Mouse (Mus musculus): ENCODE measurements around the gene Tango6.

Tango6 gene

DNA sequence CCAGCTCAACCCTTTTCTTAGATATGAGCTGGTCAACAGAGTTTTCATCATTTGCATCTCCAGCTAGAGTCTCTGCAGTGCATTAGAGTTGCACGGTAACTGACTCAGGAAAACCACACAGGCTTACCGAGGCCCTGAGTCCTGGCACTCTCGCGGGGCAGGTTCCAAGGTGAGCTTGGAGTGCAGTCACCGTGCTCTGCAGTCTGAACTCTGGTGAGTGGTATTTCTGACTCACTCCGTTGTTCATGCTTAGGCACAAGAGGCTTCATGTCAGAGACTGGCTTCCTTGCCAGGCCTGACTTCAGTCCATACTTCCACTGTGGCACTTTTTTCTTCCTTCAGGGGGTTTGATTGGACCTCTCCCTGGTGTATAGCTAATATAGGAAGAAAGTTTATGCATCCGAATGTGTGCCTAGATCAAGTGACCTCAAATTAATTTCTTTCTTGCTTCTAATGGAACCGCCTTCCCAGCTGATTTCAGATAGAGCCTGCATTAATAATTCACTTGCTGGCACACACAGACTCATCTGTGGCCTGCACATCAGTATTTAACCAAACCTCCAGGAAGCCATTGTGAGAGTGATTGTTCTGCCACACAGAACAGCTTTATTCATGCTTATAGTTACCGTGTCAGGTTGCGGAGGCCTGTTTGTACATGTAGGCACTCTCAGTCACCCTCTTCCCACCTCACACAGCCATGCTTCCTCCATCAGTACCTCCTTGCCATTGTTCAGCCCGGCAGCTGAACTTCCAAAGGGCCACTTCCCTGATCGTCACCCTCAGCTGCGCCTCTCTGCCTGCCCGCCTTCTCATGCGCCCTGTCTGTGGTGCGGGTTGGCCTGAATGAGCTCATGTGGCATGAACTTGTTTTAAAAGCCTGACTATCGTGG, 136.0 kb downstream of the Tango6 start:
- no peak for DNase-seq (ENCODE audit: low spot score)

DNA sequence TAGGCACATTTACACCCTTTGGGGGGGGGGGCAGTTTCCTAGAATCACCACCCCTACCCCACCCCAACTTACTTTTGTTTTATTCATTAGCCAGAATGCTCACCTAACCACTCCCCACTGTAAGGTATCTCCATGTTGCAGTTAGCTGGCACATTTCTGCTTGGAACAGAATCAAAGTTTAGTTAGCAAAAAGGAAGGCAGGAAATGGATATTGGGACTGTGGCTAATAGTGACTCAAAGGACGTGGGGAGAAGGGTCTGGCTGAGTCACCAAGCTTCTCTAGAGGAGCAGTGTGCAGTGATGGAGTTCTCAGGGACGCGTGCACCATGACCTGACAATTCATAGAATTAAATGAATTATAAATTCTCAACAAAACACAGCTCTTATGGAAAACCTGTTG, 136.7 kb downstream of the Tango6 start:
- no peak for DNase-seq (ENCODE audit: low spot score)

DNA sequence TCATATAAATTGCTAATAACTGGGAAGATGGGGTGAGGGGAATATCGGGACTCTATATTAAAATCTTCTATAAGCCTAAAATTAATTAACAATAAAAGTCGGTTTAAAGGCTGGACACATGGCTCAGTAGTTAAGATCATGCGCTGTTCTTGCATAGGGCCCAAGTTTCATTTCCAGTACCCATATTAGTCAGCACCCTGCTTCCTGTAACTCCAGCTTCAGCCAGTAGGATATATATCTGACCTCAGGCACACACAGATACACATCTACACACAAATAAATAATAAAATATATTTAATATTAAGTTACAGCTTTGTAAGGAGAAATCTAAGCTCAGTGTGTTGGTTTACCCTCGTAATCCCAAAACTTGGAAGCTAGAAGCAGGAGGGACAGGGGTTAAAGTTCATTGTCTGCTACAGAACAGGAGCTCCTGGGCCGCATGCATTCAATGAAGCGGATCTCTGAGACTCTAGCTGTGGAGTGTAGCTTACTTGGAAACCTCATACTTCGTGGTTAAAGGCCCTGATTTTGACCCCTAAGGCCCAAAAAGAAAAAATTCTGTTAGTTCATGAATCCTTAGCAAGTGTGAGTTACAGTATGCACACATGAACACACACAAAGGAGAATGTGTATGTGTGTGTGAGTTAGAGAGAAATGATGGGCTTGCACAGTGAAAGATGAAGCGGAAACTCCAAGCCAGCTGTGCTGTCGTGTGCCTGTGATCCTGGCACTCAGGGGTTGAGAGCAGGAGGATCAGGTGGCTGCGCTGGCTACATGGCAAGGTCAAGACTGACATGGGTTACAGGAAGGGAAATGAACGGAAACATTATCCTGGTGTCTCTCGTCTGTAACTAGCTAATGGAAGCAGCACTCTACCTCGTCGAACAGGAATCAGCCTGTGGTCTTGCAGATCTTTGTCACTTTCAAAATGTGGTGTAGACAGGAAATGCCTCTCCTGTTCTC, 138.0 kb downstream of the Tango6 start:
- DNase-seq (ENCODE audit: low spot score): peak; percentile 19

- DNase-seq (ENCODE audit: low spot score): no peak
These were observed 146.1 kb downstream of the Tango6 start for GRCm38 (mm10) chr8:106828921-106829320.

DNA sequence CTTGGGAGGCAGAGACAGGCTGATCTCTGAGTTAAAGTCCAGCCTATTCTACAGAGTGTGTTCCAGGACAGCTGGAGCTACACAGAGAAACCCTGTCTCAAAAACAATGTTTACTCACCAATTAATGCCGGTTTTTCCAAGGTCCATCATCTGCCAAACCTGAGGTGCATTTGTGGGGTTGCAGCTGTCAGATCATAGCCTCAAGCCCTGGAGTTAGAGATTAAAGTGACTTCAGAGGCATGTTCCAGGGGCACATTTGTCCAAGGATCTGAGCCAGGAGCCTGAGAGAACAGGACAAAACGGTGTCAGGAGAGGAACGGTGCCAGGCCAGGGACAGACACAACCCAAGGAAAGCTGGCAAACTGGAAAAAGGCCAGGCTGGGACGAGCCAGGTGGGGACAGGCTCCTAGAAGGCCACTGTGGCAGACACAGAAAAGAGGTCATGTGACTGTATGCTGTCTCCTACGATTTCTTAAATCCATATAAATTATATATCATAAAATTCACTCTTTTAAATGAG, 146.7 kb downstream of the Tango6 start:
- no peak for DNase-seq (ENCODE audit: low spot score)

DNA sequence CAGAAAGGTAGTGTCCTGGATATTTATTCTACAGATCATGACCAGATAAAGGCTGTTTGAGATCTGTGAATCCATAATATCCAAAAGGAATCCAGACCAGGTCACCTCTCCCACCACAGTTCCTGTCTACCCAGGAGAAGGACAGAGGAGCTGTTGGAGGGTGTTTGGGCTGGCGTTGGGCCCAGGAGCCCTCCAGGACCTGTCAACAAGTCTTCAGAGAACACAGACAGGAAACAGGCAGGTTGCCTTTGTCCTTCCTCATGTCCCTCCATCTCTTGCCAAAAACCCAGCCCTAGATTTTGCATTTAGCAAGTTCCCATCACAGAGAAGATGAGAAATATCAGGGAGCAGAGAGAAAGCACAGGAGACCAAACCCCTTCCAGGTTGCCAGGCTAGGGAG, 152.0 kb downstream of the Tango6 start:
- DNase-seq (ENCODE audit: low spot score): no peak

DNA sequence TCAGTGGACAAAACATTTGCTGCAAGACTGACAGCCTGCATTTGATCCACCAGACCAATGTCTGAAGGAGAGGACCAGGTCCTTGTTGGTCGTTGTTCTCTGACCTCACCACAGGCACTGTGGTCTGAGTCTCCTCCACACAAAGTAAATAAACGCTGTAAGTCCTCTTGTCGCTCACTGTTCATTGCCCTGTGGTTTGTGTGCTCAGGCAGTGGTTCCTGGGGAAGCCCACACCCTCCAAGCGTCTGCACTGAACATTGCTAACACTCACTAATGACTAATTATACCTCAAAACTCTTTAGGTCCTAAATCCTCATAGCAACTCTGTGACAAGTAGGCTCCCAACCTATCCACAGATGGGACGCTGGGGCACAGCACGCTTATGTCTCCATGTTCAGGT, 153.7 kb downstream of the Tango6 start:
- DNase-seq (ENCODE audit: low spot score): no peak

DNA sequence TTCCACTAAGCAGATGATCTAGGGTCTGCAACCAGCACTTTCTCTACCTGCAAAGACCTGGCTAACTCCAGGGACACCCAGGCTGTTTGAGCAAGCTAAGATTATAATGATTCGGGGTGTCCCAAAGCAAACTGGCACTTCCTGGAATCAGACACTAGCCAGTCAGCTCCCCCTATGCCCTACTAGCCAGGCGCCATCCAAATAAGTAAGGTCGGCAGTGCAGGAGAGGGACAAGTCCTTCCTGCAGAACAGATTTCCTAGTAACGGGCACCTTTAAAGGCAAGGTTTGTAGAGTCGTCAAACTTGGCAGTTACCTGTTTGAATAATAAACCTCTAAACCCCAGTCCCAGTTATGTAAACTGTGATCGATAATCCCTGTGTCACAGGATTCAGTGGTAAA, 155.9 kb downstream of the Tango6 start:
- no peak for DNase-seq (ENCODE audit: low spot score)

DNA sequence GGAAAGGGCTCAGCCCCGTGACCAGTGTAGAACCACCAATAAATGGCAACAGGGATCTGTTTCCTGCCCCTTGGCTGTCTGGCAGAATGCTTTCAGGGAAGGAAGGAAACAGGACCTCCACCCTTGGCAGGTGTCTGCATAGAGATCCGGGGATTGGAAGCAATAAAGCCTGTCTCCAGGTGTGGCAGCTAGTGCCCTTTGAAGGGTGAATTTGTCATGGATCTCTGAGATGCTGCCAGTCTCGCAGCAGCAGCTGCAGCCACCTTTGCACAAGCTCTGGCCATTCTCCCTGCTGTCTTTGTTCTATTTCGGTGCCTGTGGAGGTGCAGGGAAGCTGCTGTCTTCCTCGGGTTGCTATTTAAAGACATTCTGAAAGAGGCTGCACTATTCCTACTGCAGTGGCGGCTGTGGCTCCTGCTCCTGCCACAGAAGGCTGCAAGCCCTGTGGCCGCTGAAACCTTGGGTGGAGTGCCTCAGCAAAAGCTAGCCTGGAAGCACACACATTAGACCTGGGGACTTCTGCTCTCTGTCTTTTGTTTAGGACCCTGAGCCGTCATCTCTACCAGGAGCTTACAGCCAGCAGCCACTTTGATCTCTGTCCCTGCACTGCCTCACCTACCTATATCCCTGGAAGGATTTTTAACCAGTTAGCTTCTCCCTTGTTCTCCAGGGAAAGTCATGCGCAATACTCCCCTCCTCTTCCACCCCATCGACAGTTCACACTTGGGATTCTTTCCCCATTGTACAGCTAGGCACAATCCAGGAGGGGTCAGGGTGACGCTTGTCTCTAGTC, 156.5 kb downstream of the Tango6 start:
- DNase-seq (ENCODE audit: low spot score): no peak

GRCm38 (mm10) chr8:106850034-106850433, 167.2 kb downstream of the Tango6 start:
- no peak for DNase-seq (ENCODE audit: low spot score)

GRCm38 (mm10) chr8:106854534-106855241, 171.8 kb downstream of the Tango6 start:
- DNase-seq (ENCODE audit: low spot score): no peak

DNA sequence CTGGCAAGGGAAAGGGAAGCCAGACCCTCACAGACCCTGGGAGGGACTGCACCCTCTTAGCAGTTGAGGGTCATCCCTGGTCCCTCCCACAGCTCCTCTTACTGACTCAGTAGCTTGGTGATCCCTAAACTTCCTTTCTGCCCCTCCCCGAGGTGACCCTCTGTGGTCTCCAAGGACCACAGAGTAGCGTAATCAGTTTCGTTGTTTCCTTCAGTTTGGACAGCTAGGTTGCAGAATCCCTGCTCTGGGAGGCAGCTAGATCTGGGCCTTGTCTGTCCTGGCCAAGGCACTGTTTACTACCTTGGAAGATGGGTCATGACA, 172.3 kb downstream of the Tango6 start:
- no peak for DNase-seq (ENCODE audit: low spot score)

DNA sequence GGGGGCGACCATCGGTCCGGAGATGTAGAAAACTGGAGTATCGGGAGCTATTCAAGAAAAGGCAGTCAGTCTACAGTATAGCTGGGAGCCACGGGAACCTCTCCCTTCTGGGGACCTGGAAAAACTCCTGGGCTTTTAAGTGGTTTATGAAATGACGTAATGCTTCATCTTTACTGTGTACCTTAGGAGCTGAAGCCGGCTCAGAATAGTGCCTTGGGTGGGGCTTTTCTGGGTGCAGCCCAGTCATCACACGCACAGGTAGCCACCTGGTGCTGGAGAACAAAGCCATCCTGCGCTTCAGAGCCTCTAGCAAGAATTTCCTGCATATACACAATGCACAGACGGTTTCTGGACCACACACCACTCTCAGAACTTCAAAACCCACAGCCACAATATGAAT, 180.0 kb downstream of the Tango6 start:
- no peak for DNase-seq (ENCODE audit: low spot score)

- no peak for DNase-seq (ENCODE audit: low spot score)
These were observed 182.5 kb downstream of the Tango6 start for GRCm38 (mm10) chr8:106865354-106865753.

DNA sequence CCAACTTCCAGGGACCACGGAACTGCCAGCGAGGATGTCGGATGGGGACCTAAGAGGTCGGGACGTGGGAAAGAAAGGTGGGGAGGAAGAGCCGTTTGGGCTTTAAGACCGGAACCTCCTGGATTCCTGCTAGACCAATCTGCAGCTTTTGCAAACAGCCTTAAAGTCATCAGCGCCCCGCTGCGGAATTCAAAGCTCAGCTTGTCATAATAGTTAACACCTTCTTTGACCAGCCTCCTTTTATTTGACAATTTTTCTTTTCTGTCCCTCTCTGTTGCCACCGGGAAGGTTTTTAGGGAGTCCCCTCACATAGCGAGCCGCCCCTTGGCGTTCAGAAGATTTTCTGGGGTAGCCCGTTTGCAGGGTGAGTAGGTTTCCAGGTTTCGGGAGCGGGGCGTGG, 187.2 kb downstream of the Tango6 start, which contains the start of gene Has3:
Has3 (plus strand) TSS at position 192 of the 400 bp plus-strand sequence.
- DNase-seq (ENCODE audit: low spot score): no peak

DNA sequence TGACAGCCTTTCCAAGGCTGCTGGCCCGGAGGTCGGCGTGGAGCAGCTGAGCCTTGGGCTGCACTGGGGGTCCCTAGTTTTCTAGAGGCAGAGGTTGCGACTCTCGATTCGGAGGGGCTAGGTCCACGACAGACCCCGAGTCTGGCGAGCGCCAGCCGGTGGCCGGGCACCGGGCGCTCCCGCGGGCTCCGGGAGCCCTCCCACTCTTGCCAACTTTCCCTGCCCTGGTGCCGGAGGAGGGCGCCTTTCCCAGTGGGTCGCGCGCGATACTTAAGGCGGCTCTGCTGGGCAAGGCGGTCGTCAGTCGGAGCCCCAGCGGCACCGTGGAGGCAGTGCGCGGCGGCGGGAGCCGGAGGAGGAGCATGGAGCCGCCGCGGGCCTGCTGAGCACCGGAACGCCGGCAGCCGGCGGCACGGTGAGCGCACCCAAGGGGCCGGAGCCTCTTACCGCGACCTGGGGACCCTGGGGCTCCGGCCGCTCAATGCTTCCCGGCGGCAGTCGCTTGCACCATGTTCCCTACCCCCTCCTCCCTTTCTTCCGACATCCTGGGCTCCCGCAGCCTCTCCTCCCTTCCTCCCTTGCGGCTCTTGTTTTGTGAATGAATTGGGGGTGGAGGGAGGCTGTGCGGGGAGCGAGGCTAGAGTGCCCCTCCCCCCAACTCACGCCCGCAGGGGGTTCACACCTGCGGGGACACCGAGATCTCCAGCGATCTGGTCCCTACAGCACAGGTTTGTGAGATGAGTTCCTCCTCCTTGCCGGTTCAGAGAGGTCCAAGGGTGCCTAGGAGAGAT, 187.9 kb downstream of the Tango6 start:
- peak; percentile 71 for DNase-seq (ENCODE audit: low spot score)

DNA sequence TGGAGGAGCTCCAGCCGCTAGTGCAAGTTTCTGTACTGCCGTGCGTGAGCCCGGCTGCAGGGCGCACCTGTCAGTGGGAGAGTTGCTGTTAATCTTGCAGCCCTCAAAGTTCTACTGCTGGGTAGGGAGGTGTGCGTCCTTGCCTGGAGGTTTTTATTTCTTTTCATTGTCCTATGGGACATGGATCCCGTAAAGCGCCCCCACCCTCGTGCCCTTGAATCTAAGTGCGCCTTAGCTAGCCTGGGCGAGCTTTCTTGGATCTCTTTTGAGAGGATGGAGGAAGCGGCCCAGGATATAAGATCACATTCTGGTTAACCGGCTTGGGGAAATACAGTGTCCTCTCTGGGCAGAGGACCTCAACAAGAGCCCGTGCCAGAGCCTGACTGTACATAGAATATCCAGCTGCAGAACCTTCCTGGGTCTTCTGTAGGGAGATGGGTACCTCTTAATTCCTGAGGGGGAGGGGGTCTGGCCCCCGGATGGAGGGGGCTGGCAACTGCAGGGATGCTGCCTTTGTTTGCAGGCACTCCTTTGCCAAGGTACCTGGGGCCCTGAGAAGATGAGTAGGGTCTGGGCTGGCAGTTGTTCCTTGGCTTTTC, 188.6 kb downstream of the Tango6 start:
- no peak for DNase-seq (ENCODE audit: low spot score)

GRCm38 (mm10) chr8:106871931-106872371, 189.1 kb downstream of the Tango6 start:
- peak; percentile 75 for DNase-seq (ENCODE audit: low spot score)

- peak; percentile 31 for DNase-seq (ENCODE audit: low spot score)
These were observed 189.7 kb downstream of the Tango6 start for GRCm38 (mm10) chr8:106872454-106873034.
